Mouse (Mus musculus) embryo, embryonic 9.5 days (tissue): Measurements from ENCODE around the gene Ciao2a.
A peak's percentile ranks its signal among the peaks of the same experiment; 100 is the strongest.

Experiments
- DNase-seq: peaks from one replicate; pipeline ENCODE4 v3.0.0-alpha.2; 2017; ENCODE audit errors: extremely low spot score

Ciao2a gene

GRCm38 (mm10) chr9:66160155-66160554 lies 33.7 kb downstream of the Ciao2a start:
- no peak for DNase-seq

GRCm38 (mm10) chr9:66162995-66163394 lies 36.6 kb downstream of the Ciao2a start:
- DNase-seq, result no peak

- DNase-seq, result no peak
Measured at GRCm38 (mm10) chr9:66167222-66167621, 40.8 kb downstream of the Ciao2a start.

- no peak for DNase-seq
Measured at GRCm38 (mm10) chr9:66168233-66168632, 41.8 kb downstream of the Ciao2a start.

- peak; percentile 45 for DNase-seq
Measured at GRCm38 (mm10) chr9:66170506-66170905, 44.1 kb downstream of the Ciao2a start.

- no peak for DNase-seq
Measured at GRCm38 (mm10) chr9:66171275-66171921, 45.0 kb downstream of the Ciao2a start.

- DNase-seq, result no peak
Measured at GRCm38 (mm10) chr9:66173316-66173855, 47.0 kb downstream of the Ciao2a start.

- no peak for DNase-seq
Measured at GRCm38 (mm10) chr9:66174985-66175384, 48.6 kb downstream of the Ciao2a start.

- DNase-seq, result no peak
Measured at GRCm38 (mm10) chr9:66177975-66178374, 51.6 kb downstream of the Ciao2a start.

- no peak for DNase-seq
Measured at GRCm38 (mm10) chr9:66179795-66180194, 53.4 kb downstream of the Ciao2a start.

GRCm38 (mm10) chr9:66181126-66181825 lies 54.9 kb downstream of the Ciao2a start:
- DNase-seq, result no peak

GRCm38 (mm10) chr9:66181826-66182678 lies 55.6 kb downstream of the Ciao2a start:
- DNase-seq, result no peak

GRCm38 (mm10) chr9:66182679-66182993 lies 56.2 kb downstream of the Ciao2a start:
- no peak for DNase-seq

GRCm38 (mm10) chr9:66183023-66183422 lies 56.6 kb downstream of the Ciao2a start:
- no peak for DNase-seq

- no peak for DNase-seq
Measured at GRCm38 (mm10) chr9:66184572-66184971, 58.2 kb downstream of the Ciao2a start.

- no peak for DNase-seq
Measured at GRCm38 (mm10) chr9:66186426-66186825, 60.0 kb downstream of the Ciao2a start.
